Mouse (Mus musculus) MEL (cell line): ENCODE measurements around the gene Myl10. TPM values are rescaled to one million over a fixed set of nuclear protein-coding genes. Genes with fewer than 3 reads are reported as not detected.
A peak's percentile ranks its signal among the peaks of the same experiment; 100 is the strongest.

Experiments used
- DNase-seq: peaks from one replicate; pipeline ENCODE4 v3.0.0; 2011; ENCODE audit warnings: low read depth, low spot score
- H3K27ac ChIP-seq: 2 replicates; pipeline ENCODE4 v1.5.1; 2012; ENCODE audit warnings: low read depth, mild to moderate bottlenecking, control low read depth, low read length, moderate library complexity; ENCODE audit not compliant: control insufficient read depth
- H3K27me3 ChIP-seq, 2 experiments: fragments of 150-350 bp in 1 of 2; sonication (generic) in 1 of 2; 2 replicates each; pipeline ENCODE4 v1.6.1; 2012; ENCODE audit warnings: low read length in 2 of 2, mild to moderate bottlenecking in 2 of 2, improper control_type of control experiment in 1 of 2, moderate library complexity in 1 of 2; ENCODE audit not compliant: insufficient read depth in 2 of 2, control insufficient read depth in 1 of 2
- H3K36me3 ChIP-seq, 2 experiments: 2 replicates each; pipeline ENCODE4 v1.6.1; 2012 to 2014; ENCODE audit warnings: low read length in 2 of 2, improper control_type of control experiment in 1 of 2, inconsistent platforms in 1 of 2, mild to moderate bottlenecking in 1 of 2; ENCODE audit not compliant: insufficient read depth in 2 of 2, control insufficient read depth in 1 of 2
- H3K4me1 ChIP-seq, 2 experiments: fragments of 150-350 bp in 1 of 2; sonication (generic) in 1 of 2; 2 replicates each; pipeline ENCODE4 v1.6.1; 2012; ENCODE audit warnings: low read length in 2 of 2, improper control_type of control experiment in 1 of 2, mild to moderate bottlenecking in 1 of 2; ENCODE audit not compliant: insufficient read depth in 2 of 2, control insufficient read depth in 1 of 2
- H3K4me3 ChIP-seq, 2 experiments: fragments of 150-350 bp in 1 of 2; sonication (generic) in 1 of 2; 2 replicates each; pipeline ENCODE4 v1.5.1; 2012; ENCODE audit warnings: low read depth in 2 of 2, low read length in 2 of 2, mild to moderate bottlenecking in 2 of 2, moderate library complexity in 2 of 2, control low read depth in 1 of 2, improper control_type of control experiment in 1 of 2; ENCODE audit not compliant: control insufficient read depth in 1 of 2, insufficient read depth in 1 of 2
- H3K79me2 ChIP-seq: 2 replicates; pipeline ENCODE4 v1.6.1; 2012; ENCODE audit warnings: mild to moderate bottlenecking, low read length, moderate library complexity; ENCODE audit not compliant: control insufficient read depth, poor library complexity, insufficient read depth
- H3K9ac ChIP-seq: 2 replicates; pipeline ENCODE4 v1.6.1; 2012; ENCODE audit warnings: low read depth, mild to moderate bottlenecking, control low read depth, low read length, moderate library complexity; ENCODE audit not compliant: control insufficient read depth, poor library complexity, severe bottlenecking
- H3K9me3 ChIP-seq: fragments of 150-350 bp; sonication (generic); replicated peaks from 2 replicates; pipeline ENCODE4 v1.6.1; 2012; ENCODE audit warnings: mild to moderate bottlenecking, low read length, improper control_type of control experiment, moderate library complexity; ENCODE audit not compliant: insufficient read depth
- BHLHE40 ChIP-seq: IDR thresholded peaks from 2 replicates; pipeline ENCODE4 v1.6.1; 2012; ENCODE audit warnings: low read depth, mild to moderate bottlenecking, inconsistent platforms, low read length, improper control_type of control experiment, borderline replicate concordance
- CHD1 ChIP-seq: IDR thresholded peaks from 2 replicates; pipeline ENCODE4 v1.6.1; 2012; ENCODE audit warnings: low read depth, mild to moderate bottlenecking, inconsistent platforms, low read length, improper control_type of control experiment
- CHD2 ChIP-seq: IDR thresholded peaks from 2 replicates; pipeline ENCODE4 v1.6.1; 2011; ENCODE audit warnings: low read length, improper control_type of control experiment
- CTCF ChIP-seq, 3 experiments: IDR thresholded peaks in 2 of 3; conservative IDR thresholded peaks in 1 of 3; 2 replicates each; pipeline ENCODE4 v1.5.1; 2011 to 2012; ENCODE audit warnings: low read length in 3 of 3, low read depth in 2 of 3, mild to moderate bottlenecking in 2 of 3, improper control_type of control experiment in 1 of 3, inconsistent platforms in 1 of 3, mixed read lengths in 1 of 3, moderate library complexity in 1 of 3; ENCODE audit not compliant: control insufficient read depth in 1 of 3, insufficient read depth in 1 of 3, poor library complexity in 1 of 3, severe bottlenecking in 1 of 3
- E2F4 ChIP-seq: IDR thresholded peaks from 2 replicates; pipeline ENCODE4 v1.6.1; 2011; ENCODE audit warnings: low read depth, low read length, improper control_type of control experiment, borderline replicate concordance
- ELF1 ChIP-seq: IDR thresholded peaks from 2 replicates; pipeline ENCODE4 v1.6.1; 2014; ENCODE audit warnings: low read depth, mild to moderate bottlenecking, inconsistent platforms, low read length, improper control_type of control experiment, moderate library complexity
- EP300 ChIP-seq, 2 experiments: IDR thresholded peaks; 2 replicates each; pipeline ENCODE4 v1.6.1; 2011; ENCODE audit warnings: improper control_type of control experiment in 2 of 2, low read length in 2 of 2, low read depth in 1 of 2, mild to moderate bottlenecking in 1 of 2
- ETS1 ChIP-seq: IDR thresholded peaks from 2 replicates; pipeline ENCODE4 v1.6.1; 2012; ENCODE audit warnings: low read depth, mild to moderate bottlenecking, inconsistent platforms, low read length, improper control_type of control experiment, moderate library complexity
- GABPA ChIP-seq: IDR thresholded peaks from 2 replicates; pipeline ENCODE4 v1.6.1; 2012; ENCODE audit warnings: low read depth, mild to moderate bottlenecking, inconsistent platforms, low read length, improper control_type of control experiment, moderate library complexity
- GATA1 ChIP-seq: IDR thresholded peaks from 2 replicates; pipeline ENCODE4 v1.6.1; 2011; ENCODE audit warnings: low read depth, low read length, improper control_type of control experiment
- HCFC1 ChIP-seq: IDR thresholded peaks from 2 replicates; pipeline ENCODE4 v1.6.1; 2012; ENCODE audit warnings: low read depth, mild to moderate bottlenecking, inconsistent platforms, low read length, improper control_type of control experiment, moderate library complexity
- JUND ChIP-seq: IDR thresholded peaks from 2 replicates; pipeline ENCODE4 v1.6.1; 2011; ENCODE audit warnings: low read depth, mild to moderate bottlenecking, improper control_type of control experiment, low read length
- KAT2A ChIP-seq: conservative IDR thresholded peaks from 2 replicates; pipeline ENCODE4 v1.6.1; 2012; ENCODE audit warnings: low read depth, low read length, improper control_type of control experiment, inconsistent platforms
- MAFK ChIP-seq: IDR thresholded peaks from 2 replicates; pipeline ENCODE4 v1.6.1; 2011; ENCODE audit warnings: low read depth, mild to moderate bottlenecking, low read length, improper control_type of control experiment, borderline replicate concordance
- MAX ChIP-seq: IDR thresholded peaks from 2 replicates; pipeline ENCODE4 v1.6.1; 2011; ENCODE audit warnings: low read length, improper control_type of control experiment
- MAZ ChIP-seq: IDR thresholded peaks from 2 replicates; pipeline ENCODE4 v1.6.1; 2012; ENCODE audit warnings: low read depth, mild to moderate bottlenecking, inconsistent platforms, low read length, improper control_type of control experiment
- MEF2A ChIP-seq: IDR thresholded peaks from 2 replicates; pipeline ENCODE4 v1.6.1; 2014; ENCODE audit warnings: low read depth, mild to moderate bottlenecking, inconsistent platforms, low read length, improper control_type of control experiment; ENCODE audit not compliant: poor library complexity, insufficient replicate concordance, severe bottlenecking; ENCODE audit errors: extremely low read depth
- MXI1 ChIP-seq: IDR thresholded peaks from 2 replicates; pipeline ENCODE4 v1.6.1; 2011; ENCODE audit warnings: mild to moderate bottlenecking, low read depth, low read length, improper control_type of control experiment
- MYB ChIP-seq: IDR thresholded peaks from 2 replicates; pipeline ENCODE4 v1.6.1; 2011; ENCODE audit warnings: mild to moderate bottlenecking, low read depth, low read length, improper control_type of control experiment
- MYC ChIP-seq: IDR thresholded peaks from 2 replicates; pipeline ENCODE4 v1.6.1; 2011; ENCODE audit warnings: low read depth, mild to moderate bottlenecking, low read length, improper control_type of control experiment, moderate library complexity
- NRF1 ChIP-seq: IDR thresholded peaks from 2 replicates; pipeline ENCODE4 v1.6.1; 2014; ENCODE audit warnings: low read depth, mild to moderate bottlenecking, inconsistent platforms, low read length, improper control_type of control experiment, moderate library complexity; ENCODE audit not compliant: poor library complexity, insufficient read depth, severe bottlenecking
- POLR2A ChIP-seq, 2 experiments: IDR thresholded peaks; 2 replicates each; pipeline ENCODE4 v1.6.1; 2011 to 2012; ENCODE audit warnings: low read length in 2 of 2, mild to moderate bottlenecking in 2 of 2, control low read depth in 1 of 2, improper control_type of control experiment in 1 of 2, low read depth in 1 of 2, moderate library complexity in 1 of 2; ENCODE audit not compliant: control insufficient read depth in 1 of 2, insufficient read depth in 1 of 2, poor library complexity in 1 of 2
- POLR2AphosphoS2 ChIP-seq: IDR thresholded peaks from 2 replicates; pipeline ENCODE4 v1.6.1; 2011; ENCODE audit warnings: low read length, improper control_type of control experiment
- POLR2AphosphoS5 ChIP-seq: IDR thresholded peaks from 2 replicates; pipeline ENCODE4 v1.6.1; 2012; ENCODE audit warnings: low read depth, borderline replicate concordance, mild to moderate bottlenecking, inconsistent platforms, low read length, moderate library complexity, mixed read lengths
- RAD21 ChIP-seq: IDR thresholded peaks from 2 replicates; pipeline ENCODE4 v1.6.1; 2011; ENCODE audit warnings: mild to moderate bottlenecking, low read depth, low read length, improper control_type of control experiment
- RCOR1 ChIP-seq: IDR thresholded peaks from 2 replicates; pipeline ENCODE4 v1.6.1; 2012; ENCODE audit warnings: low read depth, mild to moderate bottlenecking, inconsistent platforms, low read length, improper control_type of control experiment
- SIN3A ChIP-seq: IDR thresholded peaks from 2 replicates; pipeline ENCODE4 v1.6.1; 2012; ENCODE audit warnings: low read length, improper control_type of control experiment, inconsistent platforms
- SMC3 ChIP-seq: IDR thresholded peaks from 2 replicates; pipeline ENCODE4 v1.6.1; 2011; ENCODE audit warnings: low read depth, low read length, improper control_type of control experiment
- TAL1 ChIP-seq: IDR thresholded peaks from 2 replicates; pipeline ENCODE4 v1.6.1; 2012; ENCODE audit warnings: mild to moderate bottlenecking, inconsistent platforms, low read length, moderate library complexity, mixed read lengths
- TBP ChIP-seq: IDR thresholded peaks from 2 replicates; pipeline ENCODE4 v1.8.0; 2011; ENCODE audit warnings: low read depth, low read length, improper control_type of control experiment
- TCF12 ChIP-seq: IDR thresholded peaks from 2 replicates; pipeline ENCODE4 v1.6.1; 2014; ENCODE audit warnings: low read depth, mild to moderate bottlenecking, inconsistent platforms, low read length, improper control_type of control experiment, moderate library complexity
- UBTF ChIP-seq: IDR thresholded peaks from 2 replicates; pipeline ENCODE4 v1.6.1; 2012; ENCODE audit warnings: low read depth, mild to moderate bottlenecking, inconsistent platforms, low read length, improper control_type of control experiment, moderate library complexity, borderline replicate concordance; ENCODE audit not compliant: insufficient read depth
- USF1 ChIP-seq: IDR thresholded peaks from 2 replicates; pipeline ENCODE4 v1.6.1; 2014; ENCODE audit warnings: low read depth, mild to moderate bottlenecking, inconsistent platforms, low read length, improper control_type of control experiment, moderate library complexity
- USF2 ChIP-seq, 2 experiments: IDR thresholded peaks; 2 replicates each; pipeline ENCODE4 v1.6.1; 2011 to 2012; ENCODE audit warnings: improper control_type of control experiment in 2 of 2, low read length in 2 of 2, borderline replicate concordance in 1 of 2, inconsistent platforms in 1 of 2, low read depth in 1 of 2, mild to moderate bottlenecking in 1 of 2; ENCODE audit not compliant: insufficient read depth in 1 of 2
- ZC3H11A ChIP-seq: IDR thresholded peaks from 2 replicates; pipeline ENCODE4 v1.6.1; 2012; ENCODE audit warnings: low read depth, mild to moderate bottlenecking, inconsistent platforms, low read length, improper control_type of control experiment
- ZKSCAN1 ChIP-seq: IDR thresholded peaks from 2 replicates; pipeline ENCODE4 v1.6.1; 2012; ENCODE audit warnings: low read depth, mild to moderate bottlenecking, inconsistent platforms, low read length, improper control_type of control experiment, moderate library complexity
- ZMIZ1 ChIP-seq: IDR thresholded peaks from 2 replicates; pipeline ENCODE4 v1.6.1; 2012; ENCODE audit warnings: low read depth, mild to moderate bottlenecking, inconsistent platforms, low read length, improper control_type of control experiment, moderate library complexity
- ZNF384 ChIP-seq: IDR thresholded peaks from 2 replicates; pipeline ENCODE4 v1.6.1; 2012; ENCODE audit warnings: low read depth, mild to moderate bottlenecking, inconsistent platforms, low read length, improper control_type of control experiment
- polyA plus RNA-seq, 2 experiments: library from polyadenylated mRNA; stranded (reverse) in 1 of 2; unstranded in 1 of 2; fragments of >175 nt in 1 of 2; fragments of >200 nt in 1 of 2; gene quantifications; 2 replicates each; pipeline versions ENCODE4 v1.2.1 to v1.2.4; 2012; ENCODE audit warnings: low replicate concordance in 2 of 2, low read depth in 1 of 2; ENCODE audit not compliant: insufficient read length in 2 of 2, insufficient read depth in 1 of 2, missing spikeins in 1 of 2
- total RNA-seq: library from RNA; depleted of rRNA; stranded (reverse); fragments of 300-350 nt; gene quantifications from 2 replicates; pipeline ENCODE4 v1.2.3, GENCODE M21; 2012

The Myl10 gene
- total and polyA plus RNA-seq, 3 experiments, result 0.11 to 0.42 TPM; not detected in 1

GRCm38 (mm10) chr5:136706803-136707202 lies 13.9 kb downstream of the Myl10 start:
- Histone ChIP-seq H3K79me2 (no peaks in the 10 kb centered on the region), H3K9me3 (no peaks in the 10 kb centered on the region), H3K36me3 (no peaks in the 10 kb centered on the region), H3K27ac (no peak overlapping the region), H3K27me3 (no peaks in the 10 kb centered on the region), H3K9ac (no peak overlapping the region), H3K4me3 (no peak overlapping the region), H3K4me1 (no peaks in the 10 kb centered on the region; a peak in 1 of 4 replicates)
- peak; percentile 80 for DNase-seq
- TF ChIP-seq TBP, result no peak
- no peak for TF ChIP-seq USF1
- no peak for TF ChIP-seq GATA1
- 0 out of 2 replicates have a peak, but pooled peaks have one; percentile 12 for TF ChIP-seq MAX
- TF ChIP-seq GABPA, result 0 out of 2 replicates have a peak, but pooled peaks have one; percentile 12
- TF ChIP-seq RCOR1, result no peak
- no peak for TF ChIP-seq EP300 (IDR thresholded peaks at IDR 0.05; ENCODE audit: low read depth in 1 of 2, low read length in 2 of 2)
- peak; percentile 40; the same call in 1 of the 2 replicates for TF ChIP-seq SIN3A
- TF ChIP-seq ELF1, result no peak
- peak; percentile 89 for TF ChIP-seq ZC3H11A
- no peak for TF ChIP-seq HCFC1
- peak; percentile 89 for TF ChIP-seq RAD21
- TF ChIP-seq POLR2AphosphoS2, result no peak
- TF ChIP-seq CTCF (IDR thresholded peaks at IDR 0.05 in 2 of 3, conservative IDR thresholded peaks at IDR 0.05 in 1 of 3; ENCODE audit: control insufficient read depth in 1 of 3, insufficient read depth in 1 of 3, low read depth in 2 of 3, low read length in 3 of 3, poor library complexity in 1 of 3, severe bottlenecking in 1 of 3), result peak; percentile 59 to 90 (median 86)
- no peak for TF ChIP-seq KAT2A
- no peak for TF ChIP-seq MYC
- no peak for TF ChIP-seq UBTF
- 0 out of 2 replicates have a peak, but pooled peaks have one; percentile 15 for TF ChIP-seq BHLHE40
- no peak for TF ChIP-seq NRF1
- TF ChIP-seq USF2 (IDR thresholded peaks at IDR 0.05; ENCODE audit: borderline replicate concordance in 1 of 2, insufficient read depth in 1 of 2, low read depth in 1 of 2, low read length in 2 of 2), result no peak
- no peak for TF ChIP-seq MEF2A
- TF ChIP-seq CHD1, result no peak
- no peak for TF ChIP-seq ZMIZ1
- TF ChIP-seq MYB, result no peak
- TF ChIP-seq POLR2A (IDR thresholded peaks at IDR 0.05; ENCODE audit: control insufficient read depth in 1 of 2, insufficient read depth in 1 of 2, low read depth in 1 of 2, low read length in 2 of 2, poor library complexity in 1 of 2), result no peak
- no peak for TF ChIP-seq CHD2
- TF ChIP-seq ZNF384, result 0 out of 2 replicates have a peak, but pooled peaks have one; percentile 11
- TF ChIP-seq ZKSCAN1, result no peak
- TF ChIP-seq SMC3, result peak; percentile 85
- no peak for TF ChIP-seq ETS1
- TF ChIP-seq TCF12, result no peak
- TF ChIP-seq MAFK, result no peak
- TF ChIP-seq MAZ, result peak; percentile 48; the same call in 1 of the 2 replicates
- TF ChIP-seq POLR2AphosphoS5, result no peak
- TF ChIP-seq JUND, result no peak
- TF ChIP-seq MXI1, result peak; percentile 52; the same call in 1 of the 2 replicates
- no peak for TF ChIP-seq TAL1
- TF ChIP-seq E2F4, result no peak
